Mouse (Mus musculus): ENCODE data around the gene Creld2. TPM values are rescaled to one million over a fixed set of nuclear protein-coding genes. Genes with fewer than 3 reads are reported as not detected.

Creld2 gene
- polyA plus RNA-seq, 1 experiment = 372 TPM

DNA sequence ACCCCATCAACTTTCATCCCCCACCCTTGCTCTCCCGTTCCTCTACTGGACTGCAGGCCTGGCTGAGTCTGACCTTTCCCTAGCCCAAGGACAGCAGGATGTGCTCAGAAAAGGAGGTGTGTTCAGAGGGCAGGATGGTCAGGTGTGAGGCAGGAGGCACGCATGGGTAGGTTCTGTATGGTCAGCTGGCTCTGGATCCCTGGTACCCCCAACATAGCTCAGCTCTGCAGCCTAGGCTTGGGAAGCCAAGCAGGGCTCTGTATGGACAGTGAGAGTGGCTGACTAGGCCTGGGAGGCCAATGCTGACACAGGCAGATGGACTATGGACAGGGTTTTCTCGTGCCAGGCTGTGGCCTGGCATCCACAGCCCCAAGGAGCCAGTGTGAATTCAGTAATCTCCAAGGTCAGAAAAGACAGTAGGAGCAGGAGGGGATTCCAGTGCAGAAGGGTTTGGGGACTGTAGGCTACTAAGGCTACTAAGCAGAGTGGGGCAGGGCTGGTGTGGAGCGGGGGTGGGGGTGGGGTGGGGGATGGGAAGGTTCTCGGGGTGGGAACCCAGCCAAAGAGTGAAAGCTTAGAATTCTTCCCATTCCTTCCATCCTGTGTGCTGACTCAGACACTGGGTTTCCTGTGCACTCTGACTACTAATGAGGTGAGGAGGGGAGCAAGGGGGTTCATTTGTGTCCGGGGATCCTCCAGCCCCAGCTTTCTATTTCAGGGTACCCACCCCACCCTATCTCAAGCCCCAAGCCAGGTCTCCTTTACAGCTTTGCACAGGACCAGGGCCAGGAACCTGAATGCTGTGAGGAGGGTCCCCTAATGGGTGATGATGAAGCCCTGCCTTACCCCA lies 34.9 kb downstream of the Creld2 start:
- TF ChIP-seq POLR2A (IDR thresholded peaks at IDR 0.05; ENCODE audit: control insufficient read depth, low read depth, low read length) (no peak), CTCF (IDR thresholded peaks at IDR 0.05; ENCODE audit: control insufficient read depth, insufficient read depth, insufficient replicate concordance, low read depth, low read length) (no peak)
- H3K36me3 ChIP-seq (ENCODE audit: control insufficient read depth, insufficient read depth, low read length) = no peaks in the 10 kb centered on the region
- H3K27ac ChIP-seq (ENCODE audit: control insufficient read depth, insufficient read depth, low read depth, low read length) = no peak overlapping the region
- no peak overlapping the region for H3K4me3 ChIP-seq (ENCODE audit: control insufficient read depth, low read depth, low read length)
- H3K4me1 ChIP-seq (ENCODE audit: control insufficient read depth, insufficient read depth, low read length) = peaks cover 23% of the 10 kb centered on the region
- H3K27me3 ChIP-seq (ENCODE audit: control insufficient read depth, insufficient read depth, low read length) = no peaks in the 10 kb centered on the region

DNA sequence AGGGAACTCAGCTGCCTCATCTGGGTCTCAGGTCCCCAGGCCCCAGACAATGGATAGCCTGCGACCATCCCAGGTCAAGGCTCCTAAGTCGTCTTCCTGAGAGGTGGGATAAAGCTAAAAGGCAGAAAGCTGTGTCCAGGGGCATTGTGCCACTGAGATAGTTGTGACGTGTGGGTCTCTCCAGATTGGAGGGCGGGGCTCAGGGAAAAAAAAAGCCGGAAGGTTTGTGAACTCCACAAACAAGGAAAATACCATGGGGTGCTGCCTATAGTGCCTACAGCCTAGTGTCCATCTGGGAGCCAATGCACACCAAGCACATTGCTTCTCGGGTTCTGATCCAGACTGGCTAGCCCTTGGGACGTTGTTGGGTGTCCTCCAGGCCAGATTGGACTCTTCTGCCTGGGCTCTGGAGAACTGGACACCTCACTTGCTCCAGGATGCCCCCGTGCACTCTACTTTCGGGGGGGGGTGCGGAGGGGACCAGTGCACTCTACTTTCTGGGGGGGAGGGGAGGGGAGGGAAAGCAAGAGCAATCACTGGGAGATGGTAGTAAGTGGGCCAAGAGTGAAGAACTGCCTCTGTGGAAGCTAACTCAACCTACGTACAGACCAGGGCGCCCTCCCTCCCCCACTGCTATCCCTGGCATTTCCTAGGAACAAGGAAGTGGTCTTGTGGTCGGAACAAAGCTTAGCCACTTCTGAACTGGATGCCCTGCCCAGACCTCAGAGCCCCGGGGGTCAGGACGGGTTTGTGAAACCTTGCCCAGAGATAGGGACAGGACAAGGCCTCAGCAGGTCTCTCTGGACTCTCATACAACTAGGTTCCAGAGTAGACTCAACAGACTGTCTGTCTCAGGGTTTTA lies 35.8 kb downstream of the Creld2 start:
- no peaks in the 10 kb centered on the region for H3K27me3 ChIP-seq (ENCODE audit: control insufficient read depth, insufficient read depth, low read length)
- TF ChIP-seq POLR2A (IDR thresholded peaks at IDR 0.05; ENCODE audit: control insufficient read depth, low read depth, low read length) (no peak), CTCF (IDR thresholded peaks at IDR 0.05; ENCODE audit: control insufficient read depth, insufficient read depth, insufficient replicate concordance, low read depth, low read length) (no peak)
- no peaks in the 10 kb centered on the region for H3K36me3 ChIP-seq (ENCODE audit: control insufficient read depth, insufficient read depth, low read length)
- no peak overlapping the region for H3K4me3 ChIP-seq (ENCODE audit: control insufficient read depth, low read depth, low read length)
- no peak overlapping the region for H3K27ac ChIP-seq (ENCODE audit: control insufficient read depth, insufficient read depth, low read depth, low read length)
- H3K4me1 ChIP-seq (ENCODE audit: control insufficient read depth, insufficient read depth, low read length) = peaks cover 20% of the 10 kb centered on the region

DNA sequence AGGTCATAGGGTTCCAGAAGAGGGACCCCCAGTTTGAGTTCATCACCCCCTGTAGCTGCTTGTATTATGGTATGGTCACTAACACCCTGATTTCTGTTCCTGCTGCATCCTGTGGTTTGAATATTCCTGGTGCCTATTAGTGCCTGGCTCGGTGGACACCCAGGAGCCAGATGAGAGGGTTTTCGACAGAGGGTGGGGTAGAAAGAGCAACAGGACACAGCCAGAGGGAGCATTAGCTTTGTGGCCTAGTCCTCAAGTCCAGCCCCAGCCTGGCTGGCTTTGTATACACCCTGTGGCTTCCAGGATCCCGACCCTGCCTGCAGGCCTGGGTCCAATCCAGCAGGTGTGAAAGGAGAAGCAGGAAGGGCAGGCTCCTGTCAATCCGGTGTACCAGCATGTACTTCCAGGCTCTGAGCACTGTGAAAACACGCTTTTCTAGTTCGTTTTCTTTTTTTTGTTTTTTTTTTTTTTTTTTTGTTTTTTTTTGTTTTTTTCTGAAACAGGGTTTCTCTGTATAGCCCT lies 36.5 kb downstream of the Creld2 start:
- no peaks in the 10 kb centered on the region for H3K36me3 ChIP-seq (ENCODE audit: control insufficient read depth, insufficient read depth, low read length)
- H3K4me3 ChIP-seq (ENCODE audit: control insufficient read depth, low read depth, low read length) = no peak overlapping the region
- no peak overlapping the region for H3K27ac ChIP-seq (ENCODE audit: control insufficient read depth, insufficient read depth, low read depth, low read length)
- no peaks in the 10 kb centered on the region for H3K27me3 ChIP-seq (ENCODE audit: control insufficient read depth, insufficient read depth, low read length)
- peaks cover 21% of the 10 kb centered on the region for H3K4me1 ChIP-seq (ENCODE audit: control insufficient read depth, insufficient read depth, low read length)
- TF ChIP-seq CTCF (IDR thresholded peaks at IDR 0.05; ENCODE audit: control insufficient read depth, insufficient read depth, insufficient replicate concordance, low read depth, low read length) = no peak
- TF ChIP-seq POLR2A (IDR thresholded peaks at IDR 0.05; ENCODE audit: control insufficient read depth, low read depth, low read length) = no peak

DNA sequence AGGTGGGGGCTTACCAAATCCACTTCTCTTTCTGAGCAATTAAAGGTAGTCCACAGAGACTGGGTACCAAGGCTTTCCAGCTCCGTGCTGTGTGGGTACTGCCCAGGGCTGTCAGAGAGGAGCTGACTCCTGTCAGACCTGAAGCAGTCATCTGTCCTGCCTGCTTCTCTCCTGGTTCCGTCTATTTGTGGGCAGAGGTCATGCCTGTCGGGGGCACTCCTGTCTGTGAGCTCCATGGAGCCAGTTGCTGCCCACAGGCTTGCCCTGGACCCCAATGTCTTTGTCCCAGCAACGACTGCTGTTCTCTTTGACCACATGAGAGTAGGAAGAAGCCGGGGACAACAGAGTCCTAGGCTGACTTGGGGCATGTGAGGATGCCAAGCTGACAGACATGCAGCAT lies 37.2 kb downstream of the Creld2 start:
- Histone ChIP-seq H3K27ac (ENCODE audit: control insufficient read depth, insufficient read depth, low read depth, low read length) (no peak overlapping the region), H3K36me3 (ENCODE audit: control insufficient read depth, insufficient read depth, low read length) (no peaks in the 10 kb centered on the region), H3K4me3 (ENCODE audit: control insufficient read depth, low read depth, low read length) (no peak overlapping the region), H3K4me1 (ENCODE audit: control insufficient read depth, insufficient read depth, low read length) (peaks cover 25% of the 10 kb centered on the region), H3K27me3 (ENCODE audit: control insufficient read depth, insufficient read depth, low read length) (no peaks in the 10 kb centered on the region)
- TF ChIP-seq CTCF (IDR thresholded peaks at IDR 0.05; ENCODE audit: control insufficient read depth, insufficient read depth, insufficient replicate concordance, low read depth, low read length) (no peak), POLR2A (IDR thresholded peaks at IDR 0.05; ENCODE audit: control insufficient read depth, low read depth, low read length) (no peak)

DNA sequence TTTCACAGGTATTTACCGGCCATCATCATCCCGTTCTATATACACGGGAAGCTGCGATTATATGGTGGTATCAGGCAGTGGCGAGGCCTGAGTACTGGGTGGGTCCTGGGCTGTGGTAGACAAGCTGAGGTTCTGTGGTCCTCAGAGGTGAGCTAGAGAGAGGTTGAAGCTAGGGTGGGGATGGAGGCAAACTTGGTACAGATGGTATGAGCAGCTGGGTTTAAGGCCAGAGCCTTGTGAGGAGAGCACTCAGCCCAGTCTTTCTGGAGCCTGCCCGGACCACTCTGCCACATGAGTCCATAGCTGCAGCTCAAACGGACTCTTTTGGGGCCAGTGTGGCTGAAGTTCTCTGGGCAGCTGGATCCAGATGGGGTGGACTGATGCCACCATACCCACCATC lies 37.9 kb downstream of the Creld2 start:
- Histone ChIP-seq H3K27ac (ENCODE audit: control insufficient read depth, insufficient read depth, low read depth, low read length) (no peak overlapping the region), H3K36me3 (ENCODE audit: control insufficient read depth, insufficient read depth, low read length) (no peaks in the 10 kb centered on the region), H3K4me3 (ENCODE audit: control insufficient read depth, low read depth, low read length) (no peak overlapping the region), H3K27me3 (ENCODE audit: control insufficient read depth, insufficient read depth, low read length) (no peaks in the 10 kb centered on the region), H3K4me1 (ENCODE audit: control insufficient read depth, insufficient read depth, low read length) (peaks cover 26% of the 10 kb centered on the region)
- TF ChIP-seq POLR2A (IDR thresholded peaks at IDR 0.05; ENCODE audit: control insufficient read depth, low read depth, low read length) (no peak), CTCF (IDR thresholded peaks at IDR 0.05; ENCODE audit: control insufficient read depth, insufficient read depth, insufficient replicate concordance, low read depth, low read length) (no peak)

DNA sequence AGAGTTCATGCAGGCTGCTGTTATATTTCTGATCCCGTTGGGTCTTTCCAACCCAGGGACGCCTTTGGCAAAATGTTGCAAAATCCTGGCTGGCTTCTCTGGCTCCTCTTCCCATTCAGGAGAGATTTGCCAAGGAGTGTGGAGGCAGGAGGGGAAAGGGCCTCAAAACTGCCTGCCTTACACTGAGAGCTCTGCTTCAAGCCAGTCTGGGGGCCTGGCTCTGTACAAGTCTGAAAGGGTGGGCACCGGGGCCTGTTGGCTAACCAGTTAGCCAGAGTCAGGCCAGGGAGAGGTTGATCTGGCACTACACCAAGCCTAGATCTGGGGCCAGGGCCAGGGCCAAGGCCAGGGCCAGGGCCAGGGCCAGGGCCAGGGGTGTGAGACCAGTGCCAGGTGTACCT lies 38.7 kb downstream of the Creld2 start:
- H3K27ac ChIP-seq (ENCODE audit: control insufficient read depth, insufficient read depth, low read depth, low read length) = no peak overlapping the region
- peaks cover 26% of the 10 kb centered on the region for H3K4me1 ChIP-seq (ENCODE audit: control insufficient read depth, insufficient read depth, low read length)
- no peaks in the 10 kb centered on the region for H3K27me3 ChIP-seq (ENCODE audit: control insufficient read depth, insufficient read depth, low read length)
- H3K4me3 ChIP-seq (ENCODE audit: control insufficient read depth, low read depth, low read length) = no peak overlapping the region
- no peaks in the 10 kb centered on the region for H3K36me3 ChIP-seq (ENCODE audit: control insufficient read depth, insufficient read depth, low read length)
- TF ChIP-seq POLR2A (IDR thresholded peaks at IDR 0.05; ENCODE audit: control insufficient read depth, low read depth, low read length) (no peak), CTCF (IDR thresholded peaks at IDR 0.05; ENCODE audit: control insufficient read depth, insufficient read depth, insufficient replicate concordance, low read depth, low read length) (no peak)

DNA sequence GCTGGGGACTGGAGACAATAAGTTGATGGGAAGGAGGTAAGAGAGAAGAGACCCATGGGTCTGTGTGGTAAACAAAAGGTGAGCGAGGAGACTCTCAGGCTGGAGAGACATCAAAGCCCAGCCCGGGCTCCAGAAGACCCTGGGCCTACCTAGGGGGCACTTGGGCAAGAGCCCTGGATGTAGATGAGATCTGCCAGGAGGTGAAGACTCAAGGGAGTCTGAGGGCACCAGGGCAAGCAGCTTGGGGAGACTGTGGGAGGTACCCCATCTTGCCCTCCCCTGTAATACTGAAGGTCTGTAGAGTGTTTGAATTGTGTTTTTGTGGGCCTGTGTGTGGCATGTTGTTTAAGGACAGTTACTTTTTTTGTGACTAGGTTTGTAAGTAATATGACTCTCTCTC lies 39.3 kb downstream of the Creld2 start:
- Histone ChIP-seq H3K4me3 (ENCODE audit: control insufficient read depth, low read depth, low read length) (no peak overlapping the region), H3K27me3 (ENCODE audit: control insufficient read depth, insufficient read depth, low read length) (no peaks in the 10 kb centered on the region), H3K27ac (ENCODE audit: control insufficient read depth, insufficient read depth, low read depth, low read length) (no peak overlapping the region), H3K4me1 (ENCODE audit: control insufficient read depth, insufficient read depth, low read length) (peaks cover 26% of the 10 kb centered on the region), H3K36me3 (ENCODE audit: control insufficient read depth, insufficient read depth, low read length) (no peaks in the 10 kb centered on the region)
- TF ChIP-seq POLR2A (IDR thresholded peaks at IDR 0.05; ENCODE audit: control insufficient read depth, low read depth, low read length) (no peak), CTCF (IDR thresholded peaks at IDR 0.05; ENCODE audit: control insufficient read depth, insufficient read depth, insufficient replicate concordance, low read depth, low read length) (no peak)

Measured in testis, adult 2 months (tissue).